Mouse (Mus musculus): ENCODE measurements around the gene Galnt6. TPM values are rescaled to one million over a fixed set of nuclear protein-coding genes. Genes with fewer than 3 reads are reported as not detected.

The Galnt6 gene
- polyA plus RNA-seq, 1 experiment from 2014 or later: 0.16 TPM

DNA sequence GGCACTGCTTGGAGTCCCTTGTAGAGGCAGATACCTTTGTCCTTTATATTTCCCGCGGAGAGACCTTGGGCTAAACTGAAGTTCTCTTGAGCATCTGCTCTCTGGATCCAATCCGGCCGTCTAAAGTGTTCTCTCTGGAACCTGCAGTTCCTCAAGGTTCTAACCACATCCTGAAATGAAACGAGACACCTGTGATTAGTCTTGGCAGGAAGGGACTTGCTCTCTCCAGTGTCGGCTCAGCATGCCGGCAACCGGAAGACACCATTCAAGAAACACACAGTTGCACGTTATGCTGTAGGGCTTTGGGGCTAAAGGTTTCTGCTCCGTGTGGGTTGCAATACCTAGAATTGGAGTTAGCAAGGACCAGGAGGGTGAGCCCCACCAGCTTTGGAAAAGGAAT lies 9.1 kb downstream of the Galnt6 start:
- H3K27me3 ChIP-seq (ENCODE audit: control insufficient read depth, insufficient read depth, low read length): no peaks in the 10 kb centered on the region
- no peak overlapping the region for H3K27ac ChIP-seq (ENCODE audit: low read depth, low read length)
- no peak for ATAC-seq (ENCODE audit: low FRiP score, low TSS enrichment)
- no peaks in the 10 kb centered on the region for H3K36me3 ChIP-seq (ENCODE audit: control insufficient read depth, insufficient read depth, low read length)
- H3K9me3 ChIP-seq (ENCODE audit: control insufficient read depth, low read length): no peaks in the 10 kb centered on the region
- no peak overlapping the region for H3K9ac ChIP-seq (ENCODE audit: low read depth, low read length)
- H3K4me2 ChIP-seq (replicated peaks; ENCODE audit: low read depth, low read length): no peak overlapping the region
- H3K4me1 ChIP-seq (ENCODE audit: control insufficient read depth, insufficient read depth, low read length): 0 out of 2 replicates have a peak, but pooled peaks cover 10% of the 10 kb centered on the region
- H3K4me3 ChIP-seq (ENCODE audit: low read length): no peak overlapping the region
- WGBS: 81% methylated on average over 10 of the region's 10 CpGs

- 97% methylated on average over 5 of the region's 5 CpGs for WGBS
- Histone ChIP-seq H3K4me3 (ENCODE audit: low read length) (no peak overlapping the region), H3K27ac (ENCODE audit: low read depth, low read length) (no peak overlapping the region), H3K27me3 (ENCODE audit: control insufficient read depth, insufficient read depth, low read length) (no peaks in the 10 kb centered on the region), H3K9ac (ENCODE audit: low read depth, low read length) (no peak overlapping the region), H3K9me3 (ENCODE audit: control insufficient read depth, low read length) (no peaks in the 10 kb centered on the region), H3K4me2 (replicated peaks; ENCODE audit: low read depth, low read length) (no peak overlapping the region), H3K36me3 (ENCODE audit: control insufficient read depth, insufficient read depth, low read length) (no peaks in the 10 kb centered on the region), H3K4me1 (ENCODE audit: control insufficient read depth, insufficient read depth, low read length) (0 out of 2 replicates have a peak, but pooled peaks cover 10% of the 10 kb centered on the region)
- no peak for ATAC-seq (ENCODE audit: low FRiP score, low TSS enrichment)
Observed at GRCm38 (mm10) chr15:100719217-100719616, 10.0 kb downstream of the Galnt6 start.

DNA sequence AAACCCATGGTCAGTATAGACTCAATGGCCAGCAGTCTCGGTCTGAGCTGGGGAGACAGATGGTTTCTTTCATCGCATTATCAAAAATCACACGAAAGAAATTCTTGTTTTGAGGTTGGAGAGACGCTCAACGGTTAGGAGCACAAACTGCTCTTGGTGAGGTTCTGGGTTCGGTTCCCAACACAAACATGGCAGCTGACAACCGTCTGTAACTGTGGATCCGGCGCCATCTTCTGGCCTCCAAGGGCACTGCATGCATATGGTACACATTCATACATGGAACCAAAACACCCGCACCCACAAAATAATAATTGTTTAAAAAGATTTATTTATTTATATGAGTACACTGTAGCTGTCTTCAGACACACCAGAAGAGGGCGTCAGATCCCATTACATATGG lies 10.6 kb downstream of the Galnt6 start:
- Histone ChIP-seq H3K36me3 (ENCODE audit: control insufficient read depth, insufficient read depth, low read length) (no peaks in the 10 kb centered on the region), H3K27me3 (ENCODE audit: control insufficient read depth, insufficient read depth, low read length) (no peaks in the 10 kb centered on the region), H3K27ac (ENCODE audit: low read depth, low read length) (no peak overlapping the region), H3K9ac (ENCODE audit: low read depth, low read length) (no peak overlapping the region), H3K9me3 (ENCODE audit: control insufficient read depth, low read length) (no peaks in the 10 kb centered on the region), H3K4me3 (ENCODE audit: low read length) (no peak overlapping the region), H3K4me2 (replicated peaks; ENCODE audit: low read depth, low read length) (no peak overlapping the region), H3K4me1 (ENCODE audit: control insufficient read depth, insufficient read depth, low read length) (0 out of 2 replicates have a peak, but pooled peaks cover 6% of the 10 kb centered on the region)
- no peak for ATAC-seq (ENCODE audit: low FRiP score, low TSS enrichment)
- WGBS: 82% methylated on average over 11 of the region's 11 CpGs

- H3K27ac ChIP-seq (ENCODE audit: low read depth, low read length): no peak overlapping the region
- H3K9me3 ChIP-seq (ENCODE audit: control insufficient read depth, low read length): no peaks in the 10 kb centered on the region
- no peaks in the 10 kb centered on the region for H3K4me1 ChIP-seq (ENCODE audit: control insufficient read depth, insufficient read depth, low read length)
- H3K9ac ChIP-seq (ENCODE audit: low read depth, low read length): no peak overlapping the region
- WGBS: 77% methylated on average over 6 of the region's 6 CpGs
- no peak overlapping the region for H3K4me2 ChIP-seq (replicated peaks; ENCODE audit: low read depth, low read length)
- ATAC-seq (ENCODE audit: low FRiP score, low TSS enrichment): no peak
- no peaks in the 10 kb centered on the region for H3K36me3 ChIP-seq (ENCODE audit: control insufficient read depth, insufficient read depth, low read length)
- no peaks in the 10 kb centered on the region for H3K27me3 ChIP-seq (ENCODE audit: control insufficient read depth, insufficient read depth, low read length)
- no peak overlapping the region for H3K4me3 ChIP-seq (ENCODE audit: low read length)
Observed at GRCm38 (mm10) chr15:100717933-100718332, 11.2 kb downstream of the Galnt6 start.

DNA sequence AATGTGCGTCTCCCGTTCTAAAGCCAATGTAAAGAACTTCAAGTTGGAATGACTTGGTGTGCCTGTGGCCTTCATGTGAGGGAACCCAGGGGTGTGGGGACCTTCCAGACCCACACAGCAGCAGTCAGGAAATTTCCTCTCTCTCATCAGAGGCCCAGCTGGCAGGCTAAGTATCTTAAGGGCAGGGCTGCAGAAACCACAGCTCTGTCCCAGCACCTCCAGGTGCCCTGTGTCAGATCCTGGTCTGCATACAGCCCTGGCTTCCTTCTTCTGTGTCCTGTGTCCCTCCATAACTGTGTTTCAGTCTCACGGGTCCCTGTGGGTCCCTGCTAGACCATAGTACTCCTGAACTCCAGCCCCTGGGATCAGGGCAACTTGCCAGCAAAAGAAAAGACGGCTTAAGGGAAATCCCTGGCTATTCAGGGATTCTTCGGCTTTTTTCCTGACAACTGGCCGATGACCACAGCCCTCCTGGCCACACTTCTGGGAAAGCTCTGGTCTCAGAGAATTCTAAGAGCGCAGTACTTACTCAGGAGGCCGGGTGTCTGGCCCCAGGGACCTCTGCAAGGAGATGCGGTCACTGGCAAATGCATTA lies 13.7 kb downstream of the Galnt6 start:
- WGBS: 75% methylated on average over 9 of the region's 9 CpGs

DNA sequence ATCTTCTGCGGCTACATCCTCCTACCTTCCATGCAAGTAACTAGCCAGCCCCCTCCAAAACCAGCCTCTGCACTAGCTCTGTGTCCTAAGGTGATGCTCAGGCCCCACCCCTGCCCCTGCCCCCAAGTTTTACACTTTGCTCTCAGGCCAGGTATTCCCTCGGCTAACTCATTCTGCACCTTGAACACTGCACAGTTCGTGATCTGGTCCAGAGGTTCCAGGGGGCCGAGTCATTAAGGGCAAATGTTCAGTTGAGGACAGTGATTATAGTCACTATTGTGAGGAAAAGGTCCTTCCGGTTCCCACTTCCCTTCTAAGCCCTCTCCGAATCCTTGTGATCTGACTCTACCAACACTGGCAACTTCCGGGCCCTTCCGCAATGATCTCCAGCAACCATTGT lies 14.7 kb downstream of the Galnt6 start:
- WGBS: 91% methylated on average over 8 of the region's 8 CpGs
- H3K9ac ChIP-seq (ENCODE audit: low read depth, low read length): no peak overlapping the region
- no peaks in the 10 kb centered on the region for H3K36me3 ChIP-seq (ENCODE audit: control insufficient read depth, insufficient read depth, low read length)
- H3K4me1 ChIP-seq (ENCODE audit: control insufficient read depth, insufficient read depth, low read length): 0 out of 2 replicates have a peak, but pooled peaks cover 9% of the 10 kb centered on the region
- no peak overlapping the region for H3K4me3 ChIP-seq (ENCODE audit: low read length)
- no peak overlapping the region for H3K4me2 ChIP-seq (replicated peaks; ENCODE audit: low read depth, low read length)
- ATAC-seq (ENCODE audit: low FRiP score, low TSS enrichment): no peak
- H3K27me3 ChIP-seq (ENCODE audit: control insufficient read depth, insufficient read depth, low read length): no peaks in the 10 kb centered on the region
- no peaks in the 10 kb centered on the region for H3K9me3 ChIP-seq (ENCODE audit: control insufficient read depth, low read length)
- H3K27ac ChIP-seq (ENCODE audit: low read depth, low read length): no peak overlapping the region

More for the DNA sequence above, 13.7 kb downstream of the Galnt6 start:
- no peak for ATAC-seq (ENCODE audit: low FRiP score, low TSS enrichment)
- H3K4me1 ChIP-seq (ENCODE audit: control insufficient read depth, insufficient read depth, low read length): 0 out of 2 replicates have a peak, but pooled peaks cover 7% of the 10 kb centered on the region
- H3K36me3 ChIP-seq (ENCODE audit: control insufficient read depth, insufficient read depth, low read length): no peaks in the 10 kb centered on the region
- no peaks in the 10 kb centered on the region for H3K9me3 ChIP-seq (ENCODE audit: control insufficient read depth, low read length)
- no peak overlapping the region for H3K4me3 ChIP-seq (ENCODE audit: low read length)
- H3K9ac ChIP-seq (ENCODE audit: low read depth, low read length): no peak overlapping the region
- no peaks in the 10 kb centered on the region for H3K27me3 ChIP-seq (ENCODE audit: control insufficient read depth, insufficient read depth, low read length)
- H3K4me2 ChIP-seq (replicated peaks; ENCODE audit: low read depth, low read length): no peak overlapping the region
- no peak overlapping the region for H3K27ac ChIP-seq (ENCODE audit: low read depth, low read length)

DNA sequence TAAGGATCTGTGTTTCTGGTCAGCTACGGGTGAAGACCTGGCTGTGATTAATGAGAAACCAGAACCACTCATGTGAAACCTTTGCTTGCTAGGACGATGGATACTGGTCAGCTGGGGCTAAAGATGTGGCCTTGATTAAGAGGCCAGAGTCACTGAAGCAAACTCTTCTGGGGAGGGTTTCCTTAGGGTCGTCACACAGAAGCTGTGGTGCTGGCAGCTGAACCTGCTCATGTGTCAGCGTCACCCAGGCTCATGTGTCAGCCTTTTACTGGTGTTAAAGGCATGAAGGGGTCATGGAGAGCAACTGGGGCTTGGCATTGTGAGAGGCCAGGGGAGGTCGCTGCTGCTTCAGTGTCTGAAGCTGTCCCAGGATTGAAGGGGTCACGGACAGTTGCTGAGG lies 18.3 kb downstream of the Galnt6 start:
- WGBS: 28% methylated on average over 6 of the region's 6 CpGs
- H3K4me3 ChIP-seq (ENCODE audit: low read length): no peak overlapping the region
- H3K27ac ChIP-seq (ENCODE audit: low read depth, low read length): 0 out of 2 replicates have a peak overlapping the region, but pooled peaks have one; percentile 17
- peak; percentile 88 for ATAC-seq (ENCODE audit: low FRiP score, low TSS enrichment)
- no peaks in the 10 kb centered on the region for H3K36me3 ChIP-seq (ENCODE audit: control insufficient read depth, insufficient read depth, low read length)
- H3K4me1 ChIP-seq (ENCODE audit: control insufficient read depth, insufficient read depth, low read length): peaks cover 15% of the 10 kb centered on the region; the same call in 1 of the 2 replicates
- no peaks in the 10 kb centered on the region for H3K27me3 ChIP-seq (ENCODE audit: control insufficient read depth, insufficient read depth, low read length)
- no peak overlapping the region for H3K9ac ChIP-seq (ENCODE audit: low read depth, low read length)
- no peak overlapping the region for H3K4me2 ChIP-seq (replicated peaks; ENCODE audit: low read depth, low read length)
- H3K9me3 ChIP-seq (ENCODE audit: control insufficient read depth, low read length): no peaks in the 10 kb centered on the region

GRCm38 (mm10) chr15:100708433-100709078 lies 20.6 kb downstream of the Galnt6 start:
- no peak overlapping the region for H3K27ac ChIP-seq (ENCODE audit: low read depth, low read length)
- H3K9ac ChIP-seq (ENCODE audit: low read depth, low read length): no peak overlapping the region
- H3K36me3 ChIP-seq (ENCODE audit: control insufficient read depth, insufficient read depth, low read length): no peaks in the 10 kb centered on the region
- H3K4me2 ChIP-seq (replicated peaks; ENCODE audit: low read depth, low read length): no peak overlapping the region
- peaks cover 18% of the 10 kb centered on the region for H3K4me1 ChIP-seq (ENCODE audit: control insufficient read depth, insufficient read depth, low read length)
- H3K27me3 ChIP-seq (ENCODE audit: control insufficient read depth, insufficient read depth, low read length): no peaks in the 10 kb centered on the region
- H3K4me3 ChIP-seq (ENCODE audit: low read length): no peak overlapping the region
- no peak for ATAC-seq (ENCODE audit: low FRiP score, low TSS enrichment)
- 64% methylated on average over 8 of the region's 8 CpGs for WGBS
- H3K9me3 ChIP-seq (ENCODE audit: control insufficient read depth, low read length): no peaks in the 10 kb centered on the region

DNA sequence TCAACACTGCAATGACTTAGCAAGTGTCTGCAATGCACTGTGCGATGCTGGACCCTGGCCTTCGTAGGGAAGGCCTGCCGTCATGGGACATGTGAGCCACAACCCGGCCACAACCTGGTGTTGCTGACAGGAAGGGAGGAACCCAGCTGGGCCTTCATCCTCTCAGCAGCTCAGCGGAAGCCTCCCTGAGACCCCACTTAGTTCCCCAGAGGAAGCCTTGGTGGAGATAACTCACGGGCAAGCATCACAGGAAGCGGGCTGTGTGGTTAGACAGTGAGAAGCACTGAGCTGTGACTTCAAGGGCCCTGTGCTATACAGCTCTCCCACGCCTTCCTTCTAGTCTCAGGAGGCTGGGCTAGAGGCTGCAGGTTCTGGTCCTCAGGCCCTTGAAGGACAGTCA lies 22.9 kb downstream of the Galnt6 start:
- Histone ChIP-seq H3K4me2 (replicated peaks; ENCODE audit: low read depth, low read length) (no peak overlapping the region), H3K27me3 (ENCODE audit: control insufficient read depth, insufficient read depth, low read length) (peaks cover 4% of the 10 kb centered on the region; the same call in 1 of the 2 replicates), H3K36me3 (ENCODE audit: control insufficient read depth, insufficient read depth, low read length) (no peaks in the 10 kb centered on the region), H3K4me3 (ENCODE audit: low read length) (no peak overlapping the region), H3K9me3 (ENCODE audit: control insufficient read depth, low read length) (no peaks in the 10 kb centered on the region), H3K9ac (ENCODE audit: low read depth, low read length) (no peak overlapping the region), H3K4me1 (ENCODE audit: control insufficient read depth, insufficient read depth, low read length) (peaks cover 19% of the 10 kb centered on the region), H3K27ac (ENCODE audit: low read depth, low read length) (no peak overlapping the region)
- WGBS: 29% methylated on average over 8 of the region's 8 CpGs
- ATAC-seq (ENCODE audit: low FRiP score, low TSS enrichment): no peak
